Mouse (Mus musculus) stomach, embryonic 15.5 days (tissue): ENCODE data around the gene Sdc4. TPM values are rescaled to one million over a fixed set of nuclear protein-coding genes. Genes with fewer than 3 reads are reported as not detected.

Experiments
- ATAC-seq: fragments of 200-750 bp; cut with Nextera tagmentation; 2 replicates; pipeline ENCODE4 v1.8.0; 2017; ENCODE audit warnings: low read depth, moderate number of reproducible peaks, moderate TSS enrichment; ENCODE audit not compliant: insufficient read depth, low FRiP score
- H3K27ac ChIP-seq: fragments of 300-500 bp; sonication (generic); 2 replicates; pipeline ENCODE4 v1.5.1; 2015; ENCODE audit warnings: mild to moderate bottlenecking, inconsistent platforms
- H3K27me3 ChIP-seq: fragments of 300-500 bp; sonication (generic); replicated peaks from 2 replicates; pipeline ENCODE4 v1.6.1; 2015; ENCODE audit warnings: inconsistent platforms
- H3K36me3 ChIP-seq: fragments of 300-500 bp; sonication (generic); 2 replicates; pipeline ENCODE4 v1.6.1; 2015; ENCODE audit warnings: inconsistent platforms
- H3K4me1 ChIP-seq: fragments of 300-500 bp; sonication (generic); 2 replicates; pipeline ENCODE4 v1.6.1; 2015; ENCODE audit warnings: inconsistent platforms
- H3K4me2 ChIP-seq: fragments of 300-500 bp; sonication (generic); 2 replicates; pipeline ENCODE4 v1.6.1; 2015; ENCODE audit warnings: mild to moderate bottlenecking, inconsistent platforms
- H3K4me3 ChIP-seq: fragments of 300-500 bp; sonication (generic); replicated peaks from 2 replicates; pipeline ENCODE4 v1.5.1; 2015; ENCODE audit warnings: inconsistent platforms
- H3K9ac ChIP-seq: fragments of 300-500 bp; sonication (generic); 2 replicates; pipeline ENCODE4 v1.6.1; 2015; ENCODE audit warnings: inconsistent platforms
- H3K9me3 ChIP-seq: fragments of 300-500 bp; sonication (generic); 2 replicates; pipeline ENCODE4 v1.6.1; 2016; ENCODE audit warnings: inconsistent platforms
- WGBS: fragments of 180-500 bp; shearing (Covaris S2); methylation state at CpG from one replicate; pipeline ENCODE4 v1.1.7; 2015; 5-methylcytosine and 5-hydroxymethylcytosine counted together
- polyA plus RNA-seq: library from polyadenylated mRNA; unstranded; fragments of >200 nt; fragmentation: Nextera tagmentation; extraction: Ambion mirVana; gene quantifications from 2 replicates; pipeline ENCODE4 v1.2.1, GENCODE M21; 2015

Gene Sdc4
- polyA plus RNA-seq, 1 experiment from 2014 or later: 135 TPM

- Histone ChIP-seq H3K4me2 (no peak overlapping the region), H3K27me3 (no peaks in the 10 kb centered on the region), H3K4me1 (peaks cover 18% of the 10 kb centered on the region), H3K4me3 (no peak overlapping the region), H3K27ac (no peak overlapping the region), H3K9ac (no peak overlapping the region), H3K9me3 (no peaks in the 10 kb centered on the region), H3K36me3 (no peaks in the 10 kb centered on the region)
- 66% methylated on average over 3 of the region's 3 CpGs for WGBS
- no peak for ATAC-seq
Measured at GRCm38 (mm10) chr2:164446086-164446469, 2.4 kb upstream of the Sdc4 start.

- WGBS: 78% methylated on average over 3 of the region's 3 CpGs
- Histone ChIP-seq H3K4me2 (no peak overlapping the region), H3K27ac (no peak overlapping the region), H3K27me3 (no peaks in the 10 kb centered on the region), H3K9ac (no peak overlapping the region), H3K4me1 (peaks cover 18% of the 10 kb centered on the region), H3K4me3 (no peak overlapping the region), H3K36me3 (no peaks in the 10 kb centered on the region), H3K9me3 (no peaks in the 10 kb centered on the region)
- ATAC-seq: no peak
Measured at GRCm38 (mm10) chr2:164445399-164446085, 1.9 kb upstream of the Sdc4 start.

- H3K4me2 ChIP-seq: no peak overlapping the region
- H3K27ac ChIP-seq: no peak overlapping the region
- no peaks in the 10 kb centered on the region for H3K36me3 ChIP-seq
- H3K9me3 ChIP-seq: no peaks in the 10 kb centered on the region
- no peaks in the 10 kb centered on the region for H3K27me3 ChIP-seq
- 71% methylated on average over 2 of the region's 2 CpGs for WGBS
- no peak overlapping the region for H3K9ac ChIP-seq
- no peak for ATAC-seq
- no peak overlapping the region for H3K4me3 ChIP-seq
- H3K4me1 ChIP-seq: peaks cover 24% of the 10 kb centered on the region
Measured at GRCm38 (mm10) chr2:164444701-164445100, 1.0 kb upstream of the Sdc4 start.

GRCm38 (mm10) chr2:164443051-164443437 is 643 bp downstream of the Sdc4 start:
- Histone ChIP-seq H3K4me3 (peak overlapping the region; percentile 57), H3K9me3 (no peaks in the 10 kb centered on the region), H3K27me3 (no peaks in the 10 kb centered on the region), H3K4me2 (peak overlapping the region; percentile 73), H3K27ac (peak overlapping the region; percentile 86), H3K9ac (peak overlapping the region; percentile 57), H3K4me1 (peaks cover 40% of the 10 kb centered on the region), H3K36me3 (no peaks in the 10 kb centered on the region)
- whole genome bisulfite sequencing: under 1% methylated on average over 26 of the region's 26 CpGs
- peak; percentile 92 for ATAC-seq

GRCm38 (mm10) chr2:164442315-164443050 is 1.2 kb downstream of the Sdc4 start:
- Histone ChIP-seq H3K4me3 (peak overlapping the region; percentile 57), H3K9me3 (no peaks in the 10 kb centered on the region), H3K4me1 (peaks cover 40% of the 10 kb centered on the region), H3K9ac (peak overlapping the region; percentile 57), H3K27ac (peak overlapping the region; percentile 86), H3K4me2 (peak overlapping the region; percentile 73), H3K36me3 (no peaks in the 10 kb centered on the region), H3K27me3 (no peaks in the 10 kb centered on the region)
- ATAC-seq: peak; percentile 50
- WGBS: 2% methylated on average over 29 of the region's 29 CpGs

- peak overlapping the region; percentile 57 for H3K27ac ChIP-seq
- H3K4me2 ChIP-seq: peak overlapping the region; percentile 73
- H3K9ac ChIP-seq: peak overlapping the region; percentile 57; the same call in 1 of the 2 replicates
- H3K4me1 ChIP-seq: peaks cover 40% of the 10 kb centered on the region
- ATAC-seq: no peak
- H3K36me3 ChIP-seq: no peaks in the 10 kb centered on the region
- no peaks in the 10 kb centered on the region for H3K9me3 ChIP-seq
- no peaks in the 10 kb centered on the region for H3K27me3 ChIP-seq
- H3K4me3 ChIP-seq: peak overlapping the region; percentile 57
- 26% methylated on average over 7 of the region's 7 CpGs for WGBS
Measured at GRCm38 (mm10) chr2:164441731-164442130, 2.0 kb downstream of the Sdc4 start.

GRCm38 (mm10) chr2:164441155-164441554 is 2.5 kb downstream of the Sdc4 start:
- no peaks in the 10 kb centered on the region for H3K9me3 ChIP-seq
- peak overlapping the region; percentile 57 for H3K4me3 ChIP-seq
- no peak for ATAC-seq
- WGBS: 29% methylated on average over 8 of the region's 8 CpGs
- no peaks in the 10 kb centered on the region for H3K27me3 ChIP-seq
- peaks cover 46% of the 10 kb centered on the region for H3K4me1 ChIP-seq
- no peaks in the 10 kb centered on the region for H3K36me3 ChIP-seq
- H3K27ac ChIP-seq: peak overlapping the region; percentile 57
- H3K9ac ChIP-seq: peak overlapping the region; percentile 57; the same call in 1 of the 2 replicates
- peak overlapping the region; percentile 73 for H3K4me2 ChIP-seq

GRCm38 (mm10) chr2:164440314-164440713 is 3.4 kb downstream of the Sdc4 start:
- no peak for ATAC-seq
- H3K9ac ChIP-seq: no peak overlapping the region
- H3K9me3 ChIP-seq: no peaks in the 10 kb centered on the region
- H3K27me3 ChIP-seq: no peaks in the 10 kb centered on the region
- H3K4me1 ChIP-seq: peaks cover 51% of the 10 kb centered on the region
- H3K4me2 ChIP-seq: peak overlapping the region; percentile 73
- 59% methylated on average over 5 of the region's 5 CpGs for WGBS
- peak overlapping the region; percentile 57 for H3K27ac ChIP-seq
- H3K36me3 ChIP-seq: no peaks in the 10 kb centered on the region
- peak overlapping the region; percentile 57; the same call in 1 of the 2 replicates for H3K4me3 ChIP-seq

GRCm38 (mm10) chr2:164439001-164439421 is 4.7 kb downstream of the Sdc4 start:
- no peak overlapping the region for H3K4me3 ChIP-seq
- WGBS: 39% methylated on average over 3 of the region's 3 CpGs
- H3K9ac ChIP-seq: no peak overlapping the region
- no peak for ATAC-seq
- no peaks in the 10 kb centered on the region for H3K9me3 ChIP-seq
- peak overlapping the region; percentile 73 for H3K4me2 ChIP-seq
- no peaks in the 10 kb centered on the region for H3K27me3 ChIP-seq
- no peaks in the 10 kb centered on the region for H3K36me3 ChIP-seq
- peaks cover 58% of the 10 kb centered on the region for H3K4me1 ChIP-seq
- peak overlapping the region; percentile 87 for H3K27ac ChIP-seq

- Histone ChIP-seq H3K4me1 (peaks cover 58% of the 10 kb centered on the region), H3K9me3 (no peaks in the 10 kb centered on the region), H3K36me3 (no peaks in the 10 kb centered on the region), H3K4me2 (peak overlapping the region; percentile 73), H3K4me3 (no peak overlapping the region), H3K9ac (no peak overlapping the region), H3K27me3 (no peaks in the 10 kb centered on the region), H3K27ac (peak overlapping the region; percentile 87)
- 33% methylated on average over 8 of the region's 8 CpGs for WGBS
- peak; percentile 36 for ATAC-seq
Measured at GRCm38 (mm10) chr2:164438257-164438656, 5.4 kb downstream of the Sdc4 start.

GRCm38 (mm10) chr2:164437710-164438109 is 6.0 kb downstream of the Sdc4 start:
- Histone ChIP-seq H3K4me3 (no peak overlapping the region), H3K27ac (peak overlapping the region; percentile 87), H3K4me2 (peak overlapping the region; percentile 73), H3K27me3 (no peaks in the 10 kb centered on the region), H3K9ac (no peak overlapping the region), H3K4me1 (peaks cover 60% of the 10 kb centered on the region), H3K9me3 (no peaks in the 10 kb centered on the region), H3K36me3 (no peaks in the 10 kb centered on the region)
- 43% methylated on average over 6 of the region's 6 CpGs for WGBS
- ATAC-seq: no peak

- peaks cover 64% of the 10 kb centered on the region for H3K4me1 ChIP-seq
- H3K9me3 ChIP-seq: no peaks in the 10 kb centered on the region
- H3K36me3 ChIP-seq: no peaks in the 10 kb centered on the region
- peak; percentile 57 for ATAC-seq
- H3K27ac ChIP-seq: peak overlapping the region; percentile 87
- H3K27me3 ChIP-seq: no peaks in the 10 kb centered on the region
- no peak overlapping the region for H3K4me3 ChIP-seq
- peak overlapping the region; percentile 73 for H3K4me2 ChIP-seq
- H3K9ac ChIP-seq: no peak overlapping the region
- WGBS: 44% methylated on average over 3 of the region's 3 CpGs
Measured at GRCm38 (mm10) chr2:164436961-164437360, 6.7 kb downstream of the Sdc4 start.
